Mouse (Mus musculus): ENCODE measurements around the gene Sorbs1.

DNA sequence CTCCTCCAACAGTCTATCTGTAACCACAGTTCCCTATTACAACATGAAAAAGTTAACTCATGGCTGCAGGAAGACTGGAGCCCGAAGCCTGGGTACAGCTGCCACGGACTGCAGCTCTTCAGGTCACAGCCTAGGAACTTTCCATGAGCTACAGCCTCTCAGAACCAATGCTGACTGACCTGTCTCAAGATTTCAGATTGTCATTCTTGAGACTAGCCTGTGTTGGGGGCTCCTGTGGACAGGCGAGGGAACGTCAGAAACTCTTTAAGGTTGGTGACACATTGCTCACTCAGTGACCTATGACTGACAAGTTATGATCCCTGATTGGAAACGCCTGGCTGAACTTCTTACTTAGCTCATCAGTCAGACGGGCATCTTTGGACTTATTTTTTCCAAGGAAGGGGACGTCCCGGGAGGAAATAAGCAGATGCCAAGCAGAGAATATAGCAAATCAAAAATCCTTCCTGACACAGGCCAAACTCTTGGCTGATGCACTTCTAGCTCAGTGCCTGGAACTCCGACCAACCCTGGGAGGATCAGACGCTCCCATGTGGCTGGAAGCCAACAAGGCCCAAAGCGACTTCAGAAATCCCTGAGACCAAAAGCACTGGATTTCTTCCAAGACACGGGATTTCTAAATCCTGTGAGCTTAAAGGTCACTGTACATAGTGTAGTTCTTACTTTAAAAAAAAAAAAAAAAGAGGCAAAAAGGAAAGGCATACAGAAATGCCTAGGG, 76.9 kb downstream of the Sorbs1 start:
- TF ChIP-seq POLR2A (IDR thresholded peaks at IDR 0.05; ENCODE audit: low read depth, low read length) (no peak), CTCF (IDR thresholded peaks at IDR 0.05; ENCODE audit: borderline replicate concordance, insufficient read depth, low read length) (no peak)

Data from embryonic fibroblast, embryonic 13.5 days (primary cell).